Mouse (Mus musculus) heart, embryonic 11.5 days (tissue): ENCODE measurements around the gene Mgat3. TPM values are rescaled to one million over a fixed set of nuclear protein-coding genes. Genes with fewer than 3 reads are reported as not detected.

Experiments used
- ATAC-seq: fragments of 200-750 bp; cut with Nextera tagmentation; replicated peaks from 2 replicates; pipeline ENCODE4 v1.8.0; 2017; ENCODE audit warnings: moderate library complexity; ENCODE audit not compliant: insufficient number of reproducible peaks, low FRiP score, low TSS enrichment
- H3K27ac ChIP-seq: fragments of 300-500 bp; sonication (generic); 2 replicates; pipeline ENCODE4 v1.5.1; 2014; ENCODE audit warnings: mild to moderate bottlenecking, low read depth, low read length
- H3K27me3 ChIP-seq: fragments of 300-500 bp; sonication (generic); 2 replicates; pipeline ENCODE4 v1.6.1; 2014; ENCODE audit warnings: mild to moderate bottlenecking, low read length, mixed read lengths; ENCODE audit not compliant: control insufficient read depth, insufficient read depth
- H3K36me3 ChIP-seq: fragments of 300-500 bp; sonication (generic); 2 replicates; pipeline ENCODE4 v1.6.1; 2014; ENCODE audit warnings: mild to moderate bottlenecking, low read length, moderate library complexity, mixed read lengths; ENCODE audit not compliant: control insufficient read depth, insufficient read depth
- H3K4me1 ChIP-seq: fragments of 300-500 bp; sonication (generic); 2 replicates; pipeline ENCODE4 v1.6.1; 2014; ENCODE audit warnings: low read length; ENCODE audit not compliant: control insufficient read depth, insufficient read depth
- H3K4me2 ChIP-seq: fragments of 300-500 bp; sonication (generic); 2 replicates; pipeline ENCODE4 v1.6.1; 2014; ENCODE audit warnings: mild to moderate bottlenecking, moderate library complexity
- H3K4me3 ChIP-seq: fragments of 300-500 bp; sonication (generic); 2 replicates; pipeline ENCODE4 v1.5.1; 2014; ENCODE audit warnings: low read depth, low read length
- H3K9ac ChIP-seq: fragments of 300-500 bp; sonication (generic); 2 replicates; pipeline ENCODE4 v1.6.1; 2014; ENCODE audit warnings: mild to moderate bottlenecking, low read depth, low read length, moderate library complexity
- H3K9me3 ChIP-seq: fragments of 300-500 bp; sonication (generic); replicated peaks from 2 replicates; pipeline ENCODE4 v1.6.1; 2016; ENCODE audit warnings: low read length; ENCODE audit not compliant: control insufficient read depth
- whole genome bisulfite sequencing: fragments of 180-500 bp; shearing (Covaris S2); extraction: QIAGEN DNeasy Blood & Tissue Kit; methylation state at CpG from one replicate; pipeline ENCODE4 v1.1.7; 2014; ENCODE audit not compliant: insufficient replicate concordance; 5-methylcytosine and 5-hydroxymethylcytosine counted together
- polyA plus RNA-seq: library from polyadenylated mRNA; unstranded; fragments of >200 nt; fragmentation: Nextera tagmentation; extraction: Ambion mirVana; gene quantifications from 2 replicates; pipeline ENCODE4 v1.2.1, GENCODE M21; 2014

Mgat3 gene
- polyA plus RNA-seq, 1 experiment from 2014 or later: 2.1 TPM

DNA sequence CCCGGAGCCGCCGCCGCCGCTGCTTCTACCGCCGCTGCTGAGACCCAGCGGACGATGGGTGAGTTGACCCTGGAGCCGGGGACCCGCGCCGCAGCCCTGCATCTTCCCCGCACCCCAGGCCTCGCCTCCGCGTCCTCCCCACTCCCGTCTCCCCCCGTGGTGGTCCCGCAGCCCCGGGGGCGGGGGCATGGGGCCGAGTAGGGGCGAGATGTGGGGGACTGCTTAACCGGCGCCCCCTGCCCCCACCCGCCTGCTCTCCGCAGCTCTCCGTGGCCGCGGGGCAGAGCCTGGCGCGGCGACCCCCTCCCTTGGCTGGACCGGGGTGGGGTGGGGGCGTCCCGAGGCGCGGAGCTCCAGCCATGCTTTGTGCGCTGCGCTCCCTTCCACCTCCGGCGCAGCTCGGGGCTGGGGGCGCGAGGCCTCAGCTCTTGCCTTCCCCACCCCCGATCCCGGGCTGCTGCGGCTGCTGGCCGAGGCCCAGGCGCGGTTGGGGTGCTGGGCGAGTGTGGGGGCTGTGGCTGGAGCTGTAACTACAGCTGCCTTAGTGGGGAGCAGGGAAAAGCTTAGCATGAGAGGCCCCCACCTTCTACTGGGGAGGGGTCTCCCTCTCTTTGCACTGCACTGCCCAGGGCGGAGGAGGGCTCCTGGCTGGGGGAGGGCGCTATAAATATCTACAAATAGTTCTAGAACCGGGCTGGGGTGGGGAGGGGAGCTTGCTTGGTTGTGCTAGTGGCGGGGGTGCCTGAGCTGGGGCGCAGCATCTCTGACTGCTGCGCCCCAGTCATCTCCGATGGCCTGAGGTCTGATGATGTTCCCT is 468 bp downstream of the Mgat3 start:
- WGBS: under 1% methylated on average over 30 of the region's 60 CpGs
- Histone ChIP-seq H3K4me3 (peak overlapping the region; percentile 65), H3K27me3 (peaks cover 22% of the 10 kb centered on the region), H3K9me3 (no peaks in the 10 kb centered on the region), H3K4me1 (peaks cover 7% of the 10 kb centered on the region; the same call in 1 of the 2 replicates), H3K27ac (no peak overlapping the region; the same call in 1 of the 2 replicates), H3K9ac (peak overlapping the region; percentile 65), H3K4me2 (peak overlapping the region; percentile 75), H3K36me3 (no peaks in the 10 kb centered on the region)
- peak; percentile 47; the same call in 1 of the 2 replicates for ATAC-seq

DNA sequence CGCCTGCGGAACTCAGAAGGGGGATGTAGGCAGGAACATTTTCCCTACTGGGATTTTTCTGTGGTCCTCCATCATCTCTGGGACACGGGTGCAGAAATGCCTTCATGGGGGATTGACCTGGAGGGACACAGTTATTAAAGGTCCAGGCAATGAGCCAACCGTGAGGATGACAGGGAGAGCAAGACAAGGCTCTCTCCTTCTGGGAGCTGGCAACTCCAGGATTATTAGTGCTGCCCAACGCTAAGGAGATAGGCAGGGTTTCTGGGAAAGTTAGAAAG is 1.0 kb downstream of the Mgat3 start:
- peak overlapping the region; percentile 75 for H3K4me2 ChIP-seq
- H3K27me3 ChIP-seq: peaks cover 22% of the 10 kb centered on the region
- H3K27ac ChIP-seq: no peak overlapping the region
- H3K9ac ChIP-seq: peak overlapping the region; percentile 65; the same call in 1 of the 2 replicates
- ATAC-seq: no peak
- WGBS: 4% methylated on average over 5 of the region's 5 CpGs
- no peaks in the 10 kb centered on the region for H3K36me3 ChIP-seq
- no peaks in the 10 kb centered on the region for H3K9me3 ChIP-seq
- peaks cover 7% of the 10 kb centered on the region; the same call in 1 of the 2 replicates for H3K4me1 ChIP-seq
- H3K4me3 ChIP-seq: peak overlapping the region; percentile 65

DNA sequence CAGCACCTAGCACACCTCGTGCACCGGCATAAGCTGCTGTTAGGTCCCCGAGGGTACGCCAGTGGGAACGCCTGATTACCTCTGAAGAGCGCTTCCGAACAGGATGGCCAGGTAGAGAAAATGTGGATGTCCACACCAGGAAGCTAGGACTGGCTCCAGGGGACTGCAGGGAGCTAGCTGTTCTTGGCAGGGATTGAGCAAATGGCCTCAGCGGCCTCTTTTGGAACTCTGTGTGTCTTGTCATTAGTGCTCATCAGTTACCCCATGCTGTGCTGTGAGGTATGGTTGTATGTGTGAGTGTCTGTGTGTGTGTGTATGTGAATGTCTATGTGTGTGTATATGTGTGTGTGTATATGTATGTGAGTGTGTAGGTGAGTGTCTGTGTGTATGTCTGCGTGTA is 1.8 kb downstream of the Mgat3 start:
- H3K27ac ChIP-seq: no peak overlapping the region
- H3K4me3 ChIP-seq: no peak overlapping the region
- no peaks in the 10 kb centered on the region for H3K36me3 ChIP-seq
- peaks cover 7% of the 10 kb centered on the region; the same call in 1 of the 2 replicates for H3K4me1 ChIP-seq
- H3K4me2 ChIP-seq: peak overlapping the region; percentile 75; the same call in 1 of the 2 replicates
- no peak for ATAC-seq
- no peaks in the 10 kb centered on the region for H3K9me3 ChIP-seq
- WGBS: 69% methylated on average over 9 of the region's 9 CpGs
- H3K9ac ChIP-seq: no peak overlapping the region
- H3K27me3 ChIP-seq: peaks cover 22% of the 10 kb centered on the region

DNA sequence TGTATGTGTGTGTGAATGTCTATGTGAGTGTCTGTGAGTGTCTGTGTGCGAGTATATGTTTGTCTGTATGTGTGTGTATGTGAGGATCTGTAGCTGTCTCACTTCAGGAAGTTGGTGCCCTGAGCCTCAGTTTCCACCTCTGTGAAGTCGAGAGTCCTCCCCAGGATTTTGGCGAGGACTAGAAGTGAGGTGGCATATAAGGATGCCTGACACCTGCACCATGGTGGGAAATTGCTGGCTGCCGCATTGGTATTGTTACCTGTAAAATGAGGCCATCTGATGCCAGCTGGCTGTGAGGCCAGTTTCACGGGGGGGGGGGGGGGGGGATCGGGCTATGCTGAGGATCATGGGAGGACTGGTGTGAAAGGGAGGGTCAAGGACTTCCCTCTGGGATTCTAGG is 2.2 kb downstream of the Mgat3 start:
- Histone ChIP-seq H3K27me3 (peaks cover 22% of the 10 kb centered on the region), H3K9ac (no peak overlapping the region), H3K36me3 (no peaks in the 10 kb centered on the region), H3K4me3 (no peak overlapping the region), H3K4me2 (no peak overlapping the region), H3K9me3 (no peaks in the 10 kb centered on the region), H3K4me1 (peaks cover 7% of the 10 kb centered on the region; the same call in 1 of the 2 replicates), H3K27ac (no peak overlapping the region)
- 58% methylated on average over 6 of the region's 6 CpGs for WGBS
- no peak for ATAC-seq

DNA sequence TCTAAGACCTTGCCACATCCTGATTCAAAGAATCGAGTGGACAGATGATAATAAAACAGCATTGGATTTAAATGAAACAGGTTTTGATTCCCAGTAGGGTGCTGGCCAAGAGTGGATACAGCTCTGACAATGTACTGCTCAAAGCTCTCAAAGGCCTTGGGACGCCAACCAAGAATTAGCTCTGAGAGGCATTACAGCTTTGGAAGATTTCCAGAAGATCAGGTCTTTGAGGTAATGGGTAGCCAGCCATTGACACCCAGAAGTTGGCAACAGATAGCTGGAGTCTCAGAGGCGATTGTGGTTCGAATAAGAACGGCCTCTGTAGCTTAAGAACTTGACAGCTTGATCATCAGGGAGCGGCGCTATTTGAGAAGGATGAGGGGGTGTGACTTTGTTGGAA is 8.0 kb downstream of the Mgat3 start:
- H3K27me3 ChIP-seq: no peaks in the 10 kb centered on the region
- H3K4me1 ChIP-seq: no peaks in the 10 kb centered on the region
- H3K27ac ChIP-seq: no peak overlapping the region
- H3K36me3 ChIP-seq: no peaks in the 10 kb centered on the region
- no peak for ATAC-seq
- no peak overlapping the region for H3K4me3 ChIP-seq
- 87% methylated on average over 7 of the region's 7 CpGs for WGBS
- H3K4me2 ChIP-seq: no peak overlapping the region
- no peaks in the 10 kb centered on the region for H3K9me3 ChIP-seq
- H3K9ac ChIP-seq: no peak overlapping the region

DNA sequence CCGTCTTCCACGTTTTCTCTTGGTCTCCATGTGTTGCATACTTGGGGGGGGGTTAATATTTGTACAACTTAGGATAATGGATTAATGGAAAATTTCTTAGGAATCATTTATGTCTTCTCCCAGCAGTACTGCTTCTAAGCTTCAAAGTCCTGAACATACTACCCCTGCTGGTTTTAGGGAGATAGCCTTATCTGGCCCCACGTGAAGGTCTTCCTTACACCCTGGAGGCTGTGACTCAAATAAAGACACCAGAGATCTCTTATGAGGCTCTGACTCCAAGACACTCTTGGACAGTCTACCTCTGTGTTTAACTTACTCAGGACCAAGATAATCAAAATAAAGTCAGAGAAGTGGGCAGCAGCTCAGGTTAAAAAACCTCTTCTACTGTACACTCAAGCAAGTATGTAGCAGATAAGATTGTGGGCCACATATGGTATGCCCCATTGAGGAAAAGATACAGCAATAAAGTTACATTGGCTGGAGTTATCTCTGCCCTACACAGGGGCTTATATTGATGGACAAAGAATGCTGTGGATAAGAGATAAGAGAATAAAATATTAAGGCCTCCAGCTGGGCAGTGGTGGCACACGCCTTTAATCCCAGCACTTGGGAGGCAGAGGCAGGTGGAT is 8.7 kb downstream of the Mgat3 start:
- no peaks in the 10 kb centered on the region for H3K36me3 ChIP-seq
- H3K4me2 ChIP-seq: no peak overlapping the region
- H3K27ac ChIP-seq: no peak overlapping the region
- no peaks in the 10 kb centered on the region for H3K9me3 ChIP-seq
- no peak for ATAC-seq
- 65% methylated on average over 4 of the region's 4 CpGs for WGBS
- no peaks in the 10 kb centered on the region for H3K27me3 ChIP-seq
- no peak overlapping the region for H3K4me3 ChIP-seq
- H3K9ac ChIP-seq: no peak overlapping the region
- no peaks in the 10 kb centered on the region for H3K4me1 ChIP-seq

DNA sequence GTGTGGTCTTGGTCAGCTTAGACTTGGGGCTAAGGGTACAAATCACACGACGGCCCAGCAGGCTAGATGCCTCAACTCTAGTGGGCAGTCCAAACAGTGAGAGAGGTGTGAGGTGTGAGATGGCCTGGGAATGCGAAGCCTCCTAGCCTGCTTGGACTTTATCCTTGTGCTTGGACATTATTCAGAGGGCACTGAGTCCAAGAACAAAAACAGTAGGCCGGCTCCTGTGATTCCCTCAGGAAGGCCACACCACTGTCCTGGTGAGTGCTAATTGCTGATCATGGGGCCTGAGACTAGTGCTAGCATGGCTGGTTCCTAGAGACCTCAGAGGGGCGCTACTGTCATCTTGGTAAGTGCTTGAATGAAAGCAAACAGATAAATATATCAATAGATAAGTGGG is 15.4 kb downstream of the Mgat3 start:
- H3K36me3 ChIP-seq: no peaks in the 10 kb centered on the region
- peaks cover 4% of the 10 kb centered on the region for H3K4me1 ChIP-seq
- no peak overlapping the region for H3K27ac ChIP-seq
- 59% methylated on average over 5 of the region's 5 CpGs for WGBS
- no peaks in the 10 kb centered on the region for H3K27me3 ChIP-seq
- no peak overlapping the region for H3K4me2 ChIP-seq
- H3K9ac ChIP-seq: no peak overlapping the region
- no peak overlapping the region for H3K4me3 ChIP-seq
- no peak for ATAC-seq
- H3K9me3 ChIP-seq: no peaks in the 10 kb centered on the region

DNA sequence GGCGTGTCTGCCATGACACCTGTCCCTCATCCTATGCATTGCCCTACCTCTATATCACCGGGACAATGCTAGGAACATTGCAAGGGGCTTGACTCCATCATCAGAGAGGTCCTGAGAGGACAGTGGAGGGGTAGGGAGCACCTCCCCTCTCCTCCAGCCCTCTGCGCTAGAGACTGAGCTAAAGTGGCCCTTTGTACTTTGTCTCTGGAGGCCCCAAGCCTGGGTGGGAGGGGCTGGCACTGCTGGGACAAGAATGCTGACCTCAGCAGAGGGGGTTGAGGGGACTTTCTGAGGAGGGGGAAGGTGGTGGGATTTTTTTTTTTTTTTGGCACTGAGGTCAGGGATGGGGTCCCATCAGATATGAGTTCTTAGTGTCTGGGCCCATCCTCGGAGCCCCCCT is 16.6 kb downstream of the Mgat3 start:
- no peak for ATAC-seq
- WGBS: 61% methylated on average over 4 of the region's 4 CpGs
- no peak overlapping the region for H3K27ac ChIP-seq

More for the DNA sequence above, 16.6 kb downstream of the Mgat3 start:
- peaks cover 4% of the 10 kb centered on the region for H3K4me1 ChIP-seq
- no peak overlapping the region for H3K4me3 ChIP-seq
- no peaks in the 10 kb centered on the region for H3K27me3 ChIP-seq
- H3K36me3 ChIP-seq: no peaks in the 10 kb centered on the region
- H3K9ac ChIP-seq: no peak overlapping the region
- H3K9me3 ChIP-seq: no peaks in the 10 kb centered on the region
- no peak overlapping the region for H3K4me2 ChIP-seq
